Comparison of ENCODE assay signal across 18 mouse cellular contexts in the genomic region with DNA sequence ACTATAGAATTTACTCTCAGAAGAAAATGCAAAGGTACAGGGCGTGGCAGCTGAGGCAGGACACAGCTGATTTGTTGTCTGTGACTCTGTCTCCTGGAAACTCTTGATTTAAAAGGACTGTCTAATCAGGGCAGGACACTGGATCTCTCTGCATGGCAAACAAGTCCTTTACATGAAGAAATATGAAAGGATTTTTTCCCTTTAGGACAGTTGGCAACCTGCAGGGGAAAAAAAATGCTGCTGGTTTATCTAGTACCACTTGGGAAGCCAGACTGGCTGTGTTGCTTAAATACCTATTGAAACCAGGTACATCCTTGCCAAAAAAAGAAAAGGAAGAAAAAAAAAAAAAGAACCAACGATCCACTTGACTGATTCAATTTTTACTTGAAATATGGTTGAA.
"Had no signal": no experiment of that assay in that cellular context is flagged by ENCODE, and none has a peak within 500 bp of the region (broad histone marks: within the 10 kb centered on the region; RNA-seq: fewer than 3 reads in every experiment).

No protein-coding gene starts in this region.

- H3K27ac ChIP-seq: midbrain, embryonic 12.5 days; neural tube, embryonic 13.5 days; neural tube, embryonic 15.5 days had no signal

- H3K4me3 ChIP-seq: megakaryocyte, embryonic 14.5 days; midbrain, embryonic 12.5 days; myocyte; neural tube, embryonic 13.5 days; neural tube, embryonic 15.5 days had no signal

- DNase-seq: lung, adult 18-20 months; lung, embryonic 14.5 days; lung, postnatal 10 days; lung, postnatal 4 days; midbrain, embryonic 14.5 days; retina, postnatal 1 day; right cerebral cortex, adult 18-20 months; right cerebral cortex, postnatal 25 days; right cerebral cortex, postnatal 4 days; spleen, adult 18-20 months; thymus, adult 18-20 months; thymus, postnatal 14 days; thymus, postnatal 36 days had no signal
